Mouse (Mus musculus) lung, postnatal 0 days (tissue): ENCODE measurements around the gene Apof. TPM values are rescaled to one million over a fixed set of nuclear protein-coding genes. Genes with fewer than 3 reads are reported as not detected.

Source experiments
- ATAC-seq: fragments of 200-750 bp; cut with Nextera tagmentation; 2 replicates; pipeline ENCODE4 v1.8.0; 2017; ENCODE audit warnings: moderate library complexity
- DNase-seq: peaks from one replicate; pipeline ENCODE4 v3.0.0-alpha.2; 2016; ENCODE audit warnings: low spot score
- H3K27ac ChIP-seq: fragments of 300-500 bp; sonication (generic); 2 replicates; pipeline ENCODE4 v1.5.1; 2014; ENCODE audit warnings: antibody characterized with exemption, mild to moderate bottlenecking, low read length, mixed read lengths
- H3K27me3 ChIP-seq: fragments of 300-500 bp; sonication (generic); replicated peaks from 2 replicates; pipeline ENCODE4 v1.6.1; 2014; ENCODE audit warnings: low read length, mixed read lengths; ENCODE audit not compliant: insufficient read depth
- H3K36me3 ChIP-seq: fragments of 300-500 bp; sonication (generic); 2 replicates; pipeline ENCODE4 v1.6.1; 2014; ENCODE audit warnings: low read length, mixed read lengths; ENCODE audit not compliant: insufficient read depth
- H3K4me1 ChIP-seq: fragments of 300-500 bp; sonication (generic); 2 replicates; pipeline ENCODE4 v1.6.1; 2014; ENCODE audit warnings: antibody characterized with exemption, low read depth, low read length, mixed read lengths; ENCODE audit not compliant: insufficient read depth
- H3K4me2 ChIP-seq: fragments of 300-500 bp; sonication (generic); replicated peaks from 2 replicates; pipeline ENCODE4 v1.6.1; 2014; ENCODE audit warnings: low read depth, mild to moderate bottlenecking, low read length, moderate library complexity, mixed read lengths
- H3K4me3 ChIP-seq: fragments of 300-500 bp; sonication (generic); 2 replicates; pipeline ENCODE4 v1.5.1; 2014; ENCODE audit warnings: low read depth, low read length
- H3K9ac ChIP-seq: fragments of 300-500 bp; sonication (generic); replicated peaks from 2 replicates; pipeline ENCODE4 v1.6.1; 2014; ENCODE audit warnings: low read depth, mild to moderate bottlenecking
- H3K9me3 ChIP-seq: fragments of 300-500 bp; sonication (generic); 2 replicates; pipeline ENCODE4 v1.6.1; 2016; ENCODE audit warnings: low read length, mixed read lengths
- CTCF ChIP-seq: IDR thresholded peaks from 2 replicates; pipeline ENCODE4 v1.5.1; 2016; ENCODE audit warnings: antibody characterized with exemption, mild to moderate bottlenecking
- EP300 ChIP-seq: IDR thresholded peaks from 2 replicates; pipeline ENCODE4 v1.6.1; 2016; ENCODE audit warnings: antibody characterized with exemption, mild to moderate bottlenecking, control low read depth
- WGBS: fragments of 180-500 bp; shearing (Covaris S2); extraction: QIAGEN DNeasy Blood & Tissue Kit; methylation state at CpG from one replicate; pipeline ENCODE4 v1.1.7; 2014; 5-methylcytosine and 5-hydroxymethylcytosine counted together
- polyA plus RNA-seq: library from polyadenylated mRNA; unstranded; fragments of >200 nt; fragmentation: Nextera tagmentation; extraction: Ambion mirVana; gene quantifications from 2 replicates; pipeline ENCODE4 v1.2.1, GENCODE M21; 2015

The Apof gene
- polyA plus RNA-seq, 1 experiment from 2014 or later = not detected

DNA sequence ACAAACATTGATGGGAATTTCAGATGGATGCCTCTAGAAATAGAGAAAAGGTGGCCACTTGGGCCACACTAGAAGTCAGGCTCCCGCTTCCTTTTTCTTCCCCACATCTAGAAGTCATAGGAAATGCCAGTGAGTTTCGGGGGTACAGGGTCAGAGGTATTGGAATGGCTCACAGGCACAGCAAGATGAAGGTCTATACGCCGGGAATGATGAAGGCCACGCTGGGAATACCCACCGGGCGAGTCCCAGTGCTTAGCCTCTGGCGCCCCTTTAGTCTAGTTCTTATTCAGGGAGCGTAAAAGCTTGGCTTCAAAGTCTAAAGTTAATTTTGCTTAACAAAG, 34.3 kb downstream of the Apof start:
- peaks cover 17% of the 10 kb centered on the region for H3K4me1 ChIP-seq
- DNase-seq (no peak), ATAC-seq (peak; percentile 16)
- H3K9me3 ChIP-seq = no peaks in the 10 kb centered on the region
- H3K27ac ChIP-seq = peak overlapping the region; percentile 92
- no peaks in the 10 kb centered on the region for H3K27me3 ChIP-seq
- peak overlapping the region; percentile 61 for H3K9ac ChIP-seq
- 1% methylated on average over 9 of the region's 9 CpGs for WGBS
- peak overlapping the region; percentile 48 for H3K4me3 ChIP-seq
- TF ChIP-seq CTCF = no peak
- no peak for TF ChIP-seq EP300
- H3K4me2 ChIP-seq = peak overlapping the region; percentile 71
- H3K36me3 ChIP-seq = peaks cover under 1% of the 10 kb centered on the region; the same call in 1 of the 2 replicates

DNA sequence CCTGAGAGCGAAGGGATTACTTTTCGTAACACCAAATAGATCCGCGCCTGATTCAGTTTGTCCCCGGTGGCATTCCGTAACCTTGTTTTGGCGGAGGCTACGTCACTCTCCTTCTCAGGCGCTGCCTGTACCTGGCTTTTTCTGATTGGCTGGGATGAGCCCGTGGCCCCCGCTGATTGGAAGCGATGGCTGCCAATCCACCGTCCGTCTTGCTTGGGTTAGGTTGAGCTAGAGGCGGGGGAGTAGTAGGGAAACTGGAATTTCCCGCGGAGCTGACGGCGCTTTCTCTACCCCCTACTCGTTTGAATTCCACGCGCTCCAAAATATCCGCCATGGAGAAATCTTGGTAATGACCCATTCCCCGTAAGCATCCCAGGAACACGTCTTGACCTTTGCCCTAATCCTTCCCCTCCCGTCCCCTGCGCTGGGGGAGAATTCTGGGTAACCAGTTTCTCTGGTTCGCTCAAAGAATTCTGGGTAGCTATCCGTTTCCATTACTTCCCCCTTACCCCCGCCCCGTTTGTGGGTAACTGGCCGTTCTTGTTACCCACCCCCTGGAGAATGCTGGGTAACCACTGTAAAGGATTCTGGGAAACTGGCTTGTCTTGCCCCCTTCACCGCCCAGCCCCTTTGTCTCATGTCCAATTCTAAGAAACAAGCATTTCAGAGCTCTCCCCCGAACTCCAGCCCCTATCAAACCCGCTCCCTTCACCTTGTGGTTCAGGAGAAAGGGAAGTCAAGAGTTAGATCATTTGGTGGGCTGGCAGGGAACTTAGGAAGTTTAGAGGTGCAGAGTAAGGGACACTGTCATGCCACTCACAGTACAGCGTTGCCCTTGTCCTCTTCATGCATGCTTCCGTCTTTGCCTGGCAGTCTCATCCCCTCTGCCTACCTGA, 34.9 kb downstream of the Apof start, which contains the start of gene Pan2:
TSS of gene Pan2 (plus strand) at position 210 of the 896 bp plus-strand sequence.
- under 1% methylated on average over 37 of the region's 37 CpGs for WGBS

DNA sequence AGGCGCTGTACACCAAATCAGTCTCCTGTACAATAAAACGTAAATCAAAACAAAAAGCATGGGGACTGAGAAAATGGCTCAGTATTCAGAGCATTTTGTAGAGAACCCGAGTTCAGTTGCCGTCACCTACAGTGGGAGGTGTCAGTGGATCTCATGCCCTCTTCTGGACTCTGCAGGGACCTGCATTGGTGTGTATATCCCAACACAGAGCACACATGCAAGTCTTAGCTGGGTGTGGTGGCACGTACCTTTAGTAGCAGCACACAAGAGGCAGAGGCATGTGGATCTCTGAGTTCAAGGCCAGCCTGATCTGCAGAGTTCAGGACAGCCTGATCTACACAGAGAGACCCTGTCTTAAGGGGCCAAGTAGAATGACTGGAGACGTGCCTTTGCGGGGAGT, 41.2 kb downstream of the Apof start:
- no peak for DNase-seq
- Histone ChIP-seq H3K9ac (no peak overlapping the region), H3K9me3 (no peaks in the 10 kb centered on the region), H3K27ac (no peak overlapping the region), H3K4me3 (no peak overlapping the region), H3K27me3 (no peaks in the 10 kb centered on the region), H3K36me3 (peaks cover 23% of the 10 kb centered on the region; the same call in 1 of the 2 replicates), H3K4me1 (no peaks in the 10 kb centered on the region), H3K4me2 (no peak overlapping the region)
- no peak for TF ChIP-seq EP300
- TF ChIP-seq CTCF = no peak
- WGBS = 88% methylated on average over 7 of the region's 7 CpGs
- ATAC-seq = peak; percentile 30; the same call in 1 of the 2 replicates

More for the DNA sequence above, 34.9 kb downstream of the Apof start, which contains the start of gene Pan2:
- Histone ChIP-seq H3K4me3 (peak within 1 kb of the TSS; percentile 48), H3K4me1 (peaks cover 14% of the 10 kb centered on the region), H3K27me3 (no peaks in the 10 kb centered on the region), H3K36me3 (peaks cover 7% of the 10 kb centered on the region; the same call in 1 of the 2 replicates), H3K4me2 (peak within 1 kb of the TSS; percentile 71), H3K9ac (peak within 1 kb of the TSS; percentile 61), H3K9me3 (no peaks in the 10 kb centered on the region), H3K27ac (peak within 1 kb of the TSS; percentile 92)
- TF ChIP-seq CTCF (no peak), EP300 (peak; percentile 53)
- peak; percentile 99 for ATAC-seq
- peak; percentile 99 for DNase-seq

DNA sequence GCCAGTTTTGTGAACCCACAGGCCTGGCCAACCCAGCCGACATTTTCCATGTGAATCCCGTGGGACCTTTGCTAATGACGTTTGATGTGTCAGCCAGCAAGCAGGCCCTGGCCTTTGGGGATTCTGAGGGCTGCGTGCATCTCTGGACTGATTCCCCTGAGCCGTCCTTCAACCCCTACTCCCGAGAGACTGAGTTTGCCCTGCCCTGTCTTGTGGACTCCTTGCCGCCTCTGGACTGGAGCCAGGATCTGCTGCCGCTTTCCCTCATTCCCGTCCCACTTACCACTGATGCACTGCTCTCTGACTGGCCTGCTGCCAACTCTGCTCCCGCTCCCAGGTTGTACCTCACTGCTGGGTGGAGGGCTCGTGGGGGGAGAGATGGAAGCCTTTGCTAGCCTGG, 41.7 kb downstream of the Apof start:
- peaks cover 28% of the 10 kb centered on the region; the same call in 1 of the 2 replicates for H3K36me3 ChIP-seq
- no peaks in the 10 kb centered on the region for H3K4me1 ChIP-seq
- no peak overlapping the region for H3K9ac ChIP-seq
- 37% methylated on average over 11 of the region's 11 CpGs for WGBS
- no peak overlapping the region for H3K27ac ChIP-seq
- no peaks in the 10 kb centered on the region for H3K27me3 ChIP-seq
- no peak overlapping the region for H3K4me3 ChIP-seq
- peak; percentile 44 for DNase-seq
- no peaks in the 10 kb centered on the region for H3K9me3 ChIP-seq
- no peak overlapping the region for H3K4me2 ChIP-seq
- no peak for TF ChIP-seq CTCF
- TF ChIP-seq EP300 = no peak
- peak; percentile 54 for ATAC-seq

DNA sequence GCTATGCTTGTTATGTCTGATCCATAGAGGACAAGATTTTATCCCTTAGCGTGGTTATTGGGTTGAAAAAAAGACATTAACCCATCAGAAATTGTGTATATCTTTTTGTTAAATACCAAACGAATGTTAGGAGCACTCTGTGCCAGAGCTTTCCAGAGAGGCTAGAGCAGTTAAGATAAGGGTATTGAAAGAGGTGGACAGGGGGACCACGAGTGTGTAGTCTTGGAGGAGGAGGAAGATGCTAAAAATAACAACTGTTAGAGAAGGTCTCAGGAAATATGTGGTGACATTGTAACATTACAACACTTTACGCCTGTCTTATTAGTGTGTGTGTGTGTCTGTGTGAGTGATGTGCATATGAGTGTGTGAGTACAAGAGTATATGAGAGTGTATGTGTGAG, 42.4 kb downstream of the Apof start:
- Histone ChIP-seq H3K36me3 (peaks cover 31% of the 10 kb centered on the region; the same call in 1 of the 2 replicates), H3K4me3 (no peak overlapping the region), H3K9me3 (no peaks in the 10 kb centered on the region), H3K9ac (no peak overlapping the region), H3K4me2 (no peak overlapping the region), H3K27me3 (no peaks in the 10 kb centered on the region), H3K27ac (no peak overlapping the region), H3K4me1 (no peaks in the 10 kb centered on the region)
- no peak for TF ChIP-seq EP300
- TF ChIP-seq CTCF = no peak
- 49% methylated on average over 4 of the region's 4 CpGs for WGBS
- ATAC-seq = no peak
- no peak for DNase-seq

DNA sequence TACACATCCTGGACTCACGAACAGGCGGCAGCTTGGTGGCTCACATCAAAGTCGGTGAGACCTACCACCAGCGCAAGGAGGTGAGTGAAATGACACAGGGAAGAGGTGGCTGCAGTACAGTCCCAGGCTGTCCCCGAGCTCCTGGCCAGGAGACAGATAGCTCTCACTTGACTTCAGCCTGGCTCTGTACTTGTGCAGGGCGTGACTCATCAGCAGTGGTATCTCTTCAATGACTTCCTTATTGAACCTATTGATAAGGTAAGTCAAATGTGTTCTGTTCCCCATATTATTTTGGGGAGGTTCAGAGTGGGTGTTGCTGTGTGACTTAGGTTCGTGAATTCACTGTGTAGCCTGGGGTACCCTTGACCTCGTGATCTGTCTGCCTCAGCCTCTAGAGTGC, 47.1 kb downstream of the Apof start:
- Histone ChIP-seq H3K4me2 (no peak overlapping the region), H3K4me3 (no peak overlapping the region), H3K27me3 (no peaks in the 10 kb centered on the region), H3K27ac (no peak overlapping the region), H3K9me3 (no peaks in the 10 kb centered on the region), H3K9ac (no peak overlapping the region), H3K4me1 (no peaks in the 10 kb centered on the region), H3K36me3 (peaks cover 36% of the 10 kb centered on the region)
- no peak for DNase-seq
- no peak for ATAC-seq
- 96% methylated on average over 8 of the region's 8 CpGs for WGBS
- no peak for TF ChIP-seq EP300
- no peak for TF ChIP-seq CTCF

Other genes starting within 250 kb of the Apof start
- gene Naca, start 233.1 kb upstream of the Apof start, polyA plus RNA-seq = 445 and 456 TPM in 2 replicates
- 239 and 259 TPM in 2 replicates for gene Ptges3, start 209.7 kb upstream of the Apof start, polyA plus RNA-seq
- 1,155 and 1,171 TPM in 2 replicates for gene Atp5b, start 185.4 kb upstream of the Apof start, polyA plus RNA-seq
- 11.2 and 11.4 TPM in 2 replicates for gene Baz2a, start 177.1 kb upstream of the Apof start, polyA plus RNA-seq
- gene Rbms2, start 88.4 kb upstream of the Apof start, polyA plus RNA-seq = 26.4 and 28.3 TPM in 2 replicates
- gene Gls2, start 74.2 kb upstream of the Apof start, polyA plus RNA-seq = 0.82 and 0.92 TPM in 2 replicates
- 16.0 and 16.9 TPM in 2 replicates for gene Spryd4, start 56.9 kb upstream of the Apof start, polyA plus RNA-seq
- gene Mip, start 42.8 kb upstream of the Apof start, polyA plus RNA-seq = not detected in 2 replicates
- gene Timeless, start 36.6 kb upstream of the Apof start, polyA plus RNA-seq = 11.2 and 14.5 TPM in 2 replicates
- not detected in 2 replicates for gene Apon, start 14.6 kb upstream of the Apof start, polyA plus RNA-seq
- gene Stat2, start 1.9 kb downstream of the Apof start, polyA plus RNA-seq = 11.8 and 13.4 TPM in 2 replicates
- 0.30 and 0.32 TPM in 2 replicates for gene Il23a, start 30.1 kb downstream of the Apof start, polyA plus RNA-seq
- 19.0 and 20.2 TPM in 2 replicates for gene Pan2, start 34.7 kb downstream of the Apof start, polyA plus RNA-seq
- 243 and 244 TPM in 2 replicates for gene Cnpy2, start 53.8 kb downstream of the Apof start, polyA plus RNA-seq
- gene Cs, start 69.1 kb downstream of the Apof start, polyA plus RNA-seq = 85.4 and 85.8 TPM in 2 replicates
- 16.4 and 19.9 TPM in 2 replicates for gene Coq10a, start 100.3 kb downstream of the Apof start, polyA plus RNA-seq
- gene Ankrd52, start 108.4 kb downstream of the Apof start, polyA plus RNA-seq = 4.2 and 4.9 TPM in 2 replicates
- 0.15 TPM in 1 of 2 replicates, not detected in the other for gene Slc39a5, start 132.6 kb downstream of the Apof start, polyA plus RNA-seq
- gene Nabp2, start 142.8 kb downstream of the Apof start, polyA plus RNA-seq = 48.6 and 54.7 TPM in 2 replicates
- gene Rnf41, start 143.0 kb downstream of the Apof start, polyA plus RNA-seq = 31.3 and 32.2 TPM in 2 replicates
- 28.9 and 33.0 TPM in 2 replicates for gene Smarcc2, start 190.6 kb downstream of the Apof start, polyA plus RNA-seq
- 1,888 and 2,049 TPM in 2 replicates for gene Myl6, start 225.5 kb downstream of the Apof start, polyA plus RNA-seq
- gene Myl6b, start 230.0 kb downstream of the Apof start, polyA plus RNA-seq = 5.5 and 5.9 TPM in 2 replicates